Mouse (Mus musculus) thymus, adult 18-20 months (tissue): ENCODE results near the gene Nmt1.

Source experiments
- DNase-seq, 2 experiments: peaks; one replicate each; pipeline ENCODE4 v3.0.0; 2022; ENCODE audit warnings: mixed read lengths in 2 of 2

The Nmt1 gene

GRCm38 (mm10) chr11:103080323-103081091, 52.5 kb downstream of the Nmt1 start:
- DNase-seq: no peak

DNA sequence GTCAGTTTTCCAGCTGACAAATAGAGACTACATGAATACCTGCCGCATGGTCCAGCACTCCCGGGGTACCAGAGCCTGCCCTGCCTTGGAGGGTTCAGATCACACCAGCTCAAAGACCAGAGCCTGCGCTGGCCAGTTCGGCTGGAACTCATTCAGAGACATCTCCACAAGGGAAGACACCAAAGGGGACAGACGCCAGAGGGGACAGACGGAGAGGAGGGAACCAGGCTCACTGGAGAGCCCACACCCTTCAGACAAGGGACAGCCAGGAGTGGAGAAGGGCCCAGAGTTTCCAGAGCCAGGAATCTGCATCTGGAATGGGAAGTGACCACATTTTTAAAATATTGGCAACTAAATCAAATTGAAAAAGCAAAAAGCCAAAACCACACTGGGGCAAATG, 53.6 kb downstream of the Nmt1 start:
- no peak for DNase-seq

GRCm38 (mm10) chr11:103093306-103093705, 65.3 kb downstream of the Nmt1 start:
- DNase-seq: no peak

DNA sequence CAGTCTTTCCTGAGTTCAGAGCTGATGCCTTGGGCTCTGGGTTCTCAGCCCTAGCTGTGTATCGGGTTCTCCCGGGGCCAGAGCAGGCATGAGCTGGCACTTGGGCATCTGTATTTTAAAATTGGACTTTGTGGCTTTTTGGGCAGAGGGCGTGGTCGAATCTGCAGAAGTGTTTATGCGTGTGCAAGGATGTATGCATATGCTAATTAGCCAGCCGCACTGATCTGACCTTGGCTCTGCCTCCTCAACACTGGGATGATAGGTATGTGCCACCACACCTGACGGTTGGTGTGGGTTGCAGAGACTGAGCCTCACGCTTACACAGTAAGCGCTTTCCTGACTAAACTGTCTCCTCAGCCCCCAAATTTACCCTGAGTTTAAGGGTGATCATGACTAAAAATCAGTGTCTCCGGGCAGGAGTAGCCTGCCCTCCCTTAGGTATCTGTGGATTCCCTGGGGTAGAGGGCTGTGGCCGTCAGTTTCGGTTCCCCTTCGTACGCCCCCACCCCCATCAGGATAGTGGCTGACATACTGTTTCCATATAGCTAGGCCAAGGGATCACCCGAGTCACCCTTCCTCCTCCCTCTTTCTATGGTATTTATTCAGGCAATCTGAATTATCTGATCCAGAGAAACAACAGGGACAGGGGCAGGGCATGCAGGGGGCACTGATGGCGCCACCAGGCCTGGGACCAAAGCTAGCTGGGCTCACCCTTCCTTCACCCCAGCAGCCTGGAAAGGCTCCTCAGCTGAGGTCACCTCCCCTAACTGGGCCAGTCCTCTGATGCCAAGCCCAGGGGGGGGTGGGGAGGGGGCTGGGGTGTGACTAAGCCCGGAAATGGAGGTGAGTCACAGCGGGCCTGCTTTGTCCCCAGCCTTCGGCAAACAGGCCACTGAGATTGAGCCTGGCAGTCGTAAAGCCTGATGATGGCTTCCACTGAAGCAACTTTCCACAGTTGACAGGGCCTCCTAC, 66.2 kb downstream of the Nmt1 start:
- DNase-seq: no peak

DNA sequence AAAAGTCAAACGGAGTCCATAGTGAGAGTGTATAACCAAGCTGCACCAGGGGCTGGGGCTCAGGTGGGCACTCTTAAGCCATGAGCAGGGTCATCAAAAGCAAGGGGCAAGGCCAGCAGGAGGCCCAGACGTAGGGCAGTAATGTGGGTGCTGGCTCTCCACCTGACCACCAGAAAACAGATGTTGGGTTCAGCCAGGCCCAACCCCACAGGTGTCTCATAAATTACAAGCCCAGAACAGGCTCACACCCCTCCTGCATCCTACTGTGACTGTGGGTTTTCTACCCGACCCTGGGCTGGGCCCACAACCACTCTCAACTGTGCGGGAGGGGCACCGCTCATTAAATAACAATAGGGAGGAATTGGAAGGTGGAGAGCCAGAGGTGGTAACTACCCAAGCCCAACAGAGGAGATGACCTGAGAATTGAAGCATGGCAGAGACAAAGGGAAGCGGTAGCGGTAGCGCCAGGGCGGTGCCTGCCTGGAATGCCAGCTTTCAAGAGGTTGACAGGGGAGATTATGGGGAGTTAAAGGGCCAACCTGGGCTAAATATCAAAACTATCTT, 67.2 kb downstream of the Nmt1 start:
- no peak for DNase-seq

DNA sequence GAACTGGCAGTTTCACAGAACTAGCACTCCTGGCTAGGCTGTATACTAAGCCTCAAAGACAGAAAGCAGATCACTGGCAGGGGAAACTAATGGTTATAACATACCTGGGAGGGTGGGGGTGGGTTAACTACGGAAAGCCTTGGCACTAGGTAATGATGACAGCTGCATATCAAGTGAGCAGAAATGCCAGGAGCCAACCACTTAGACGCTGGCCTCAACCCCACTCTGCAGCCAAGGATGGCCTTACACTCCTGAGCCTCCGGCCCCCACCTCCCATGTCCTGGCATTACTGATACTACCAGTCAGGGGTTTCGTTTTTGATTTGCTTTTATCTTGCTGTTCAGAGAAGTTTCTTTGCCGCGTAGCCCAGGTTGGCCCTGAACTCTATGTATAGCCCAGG, 67.8 kb downstream of the Nmt1 start:
- DNase-seq: no peak

GRCm38 (mm10) chr11:103096979-103097894, 69.2 kb downstream of the Nmt1 start:
- DNase-seq: no peak

GRCm38 (mm10) chr11:103098531-103099190, 70.7 kb downstream of the Nmt1 start:
- no peak for DNase-seq

DNA sequence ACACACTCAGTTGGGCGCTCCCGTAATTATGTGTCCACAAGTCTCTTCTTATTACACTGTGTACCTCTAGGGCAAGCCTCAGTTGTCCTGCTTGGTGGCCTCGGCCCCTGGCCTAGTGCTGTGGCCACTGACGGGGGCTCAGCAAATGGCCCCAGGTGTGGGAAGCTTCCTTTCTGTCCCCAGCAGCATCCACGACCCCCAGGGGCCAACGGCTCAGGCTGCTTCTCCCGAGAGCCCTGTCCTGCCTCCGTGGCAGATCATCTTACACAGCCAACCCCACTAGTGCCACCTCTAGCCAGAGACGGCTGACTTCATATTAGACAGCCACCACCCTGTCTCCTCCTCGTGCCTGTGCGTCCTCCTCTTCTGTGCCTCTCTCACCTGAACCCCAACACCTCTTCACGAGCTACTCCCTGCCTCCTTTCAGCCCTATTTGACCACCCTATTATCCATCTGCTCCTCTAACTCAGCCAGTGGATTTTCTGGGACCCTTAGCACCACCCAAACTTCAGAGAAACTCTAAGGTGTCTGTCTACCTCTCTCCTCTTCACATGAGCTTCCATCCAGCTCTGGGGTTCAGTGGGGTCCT, 71.5 kb downstream of the Nmt1 start:
- DNase-seq: no peak

DNA sequence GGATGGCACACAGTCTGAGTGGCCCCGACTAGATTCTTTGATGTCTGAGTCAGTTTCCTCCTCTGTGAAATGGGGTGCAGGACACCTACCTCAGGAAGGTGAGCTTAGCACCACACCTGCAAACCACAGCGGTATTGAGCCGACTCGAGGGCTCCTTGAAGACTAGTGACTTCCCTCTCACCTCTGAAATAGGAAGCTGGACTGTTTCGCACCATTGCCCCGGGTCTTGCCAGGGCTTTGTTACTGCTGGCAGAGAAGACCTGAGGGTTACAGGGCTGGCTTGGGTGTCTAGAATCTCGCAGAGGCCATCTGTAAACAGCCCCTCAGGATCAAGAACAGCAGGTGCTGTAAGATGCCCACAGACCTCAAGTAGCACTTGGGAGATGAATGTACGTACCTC, 72.4 kb downstream of the Nmt1 start:
- DNase-seq: no peak

- DNase-seq: peak; percentile 49 to 54
Measured at GRCm38 (mm10) chr11:103101481-103101865, 73.5 kb downstream of the Nmt1 start, which contains the start of the genes Plcd3 and Acbd4. Gene Plcd3 (minus strand): TSS chr11:103101658. Gene Acbd4 (plus strand): TSS chr11:103101682.

DNA sequence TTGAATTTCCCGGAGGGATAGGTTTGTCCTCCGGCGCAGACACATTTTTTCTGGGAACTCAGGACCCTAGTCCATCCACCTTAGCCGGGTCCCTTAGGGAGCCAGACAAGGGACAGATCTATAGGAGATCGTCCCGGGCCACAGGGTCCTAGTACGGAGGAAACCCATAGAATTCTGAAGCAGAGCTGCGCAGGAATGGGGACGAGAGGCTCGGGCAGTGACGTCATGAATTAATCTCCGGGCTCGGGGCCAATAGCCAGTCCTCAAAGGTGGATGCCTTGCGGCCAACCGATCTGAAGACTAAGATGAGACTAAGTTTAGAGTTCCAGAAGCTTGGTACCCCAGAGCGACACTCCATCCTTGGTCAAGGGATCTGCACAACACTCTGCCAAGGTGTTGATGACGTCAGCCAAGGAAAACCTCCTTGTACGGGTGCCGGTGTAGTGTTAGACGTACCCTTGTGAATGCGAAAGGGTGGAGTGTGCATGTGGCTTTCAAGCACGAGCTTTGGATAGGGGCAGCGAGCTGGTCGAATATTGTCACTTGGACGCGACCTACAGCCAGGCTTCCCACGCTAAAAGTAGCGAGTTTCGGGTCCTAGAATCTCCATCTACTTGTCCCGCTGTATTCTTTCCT, 74.0 kb downstream of the Nmt1 start:
- DNase-seq: no peak

DNA sequence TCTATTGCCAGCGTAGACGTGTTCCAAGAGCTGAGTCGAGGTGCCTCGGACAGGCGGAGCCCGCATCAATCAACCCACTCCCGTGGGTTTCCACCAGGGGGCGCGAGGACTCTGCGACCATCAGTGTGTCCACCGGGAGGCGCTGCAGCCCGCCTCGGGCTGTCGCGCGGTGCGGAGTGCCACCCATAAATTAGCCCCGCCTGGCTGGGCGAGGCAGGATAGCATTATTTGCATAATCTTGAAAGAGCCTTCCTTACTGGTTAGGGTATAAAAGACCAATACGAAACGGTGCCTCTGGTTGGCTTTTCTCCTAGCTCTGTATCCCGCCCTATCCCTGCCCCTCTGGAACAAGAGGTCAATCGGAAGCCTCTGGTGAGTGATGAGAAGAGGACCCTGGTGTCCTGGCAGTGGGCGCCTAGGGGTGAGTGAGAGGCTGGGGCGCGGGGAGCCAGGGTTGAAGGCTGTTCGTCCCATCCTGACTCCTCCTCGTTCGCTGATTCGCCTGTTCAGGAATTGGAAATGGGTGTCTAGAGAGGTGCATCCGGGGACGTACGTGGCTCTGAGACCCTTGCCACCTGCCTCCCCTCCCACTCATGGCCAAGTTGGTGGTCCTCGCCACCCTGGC, 74.8 kb downstream of the Nmt1 start:
- DNase-seq: peak; percentile 87 to 90

- DNase-seq: no peak
Measured at GRCm38 (mm10) chr11:103103621-103104020, 75.6 kb downstream of the Nmt1 start.

GRCm38 (mm10) chr11:103104469-103104868, 76.5 kb downstream of the Nmt1 start:
- DNase-seq: no peak

GRCm38 (mm10) chr11:103105180-103105725, 77.3 kb downstream of the Nmt1 start:
- no peak for DNase-seq

- DNase-seq: no peak
Measured at GRCm38 (mm10) chr11:103105810-103106209, 77.8 kb downstream of the Nmt1 start.

GRCm38 (mm10) chr11:103106386-103106785, 78.4 kb downstream of the Nmt1 start:
- no peak for DNase-seq

DNA sequence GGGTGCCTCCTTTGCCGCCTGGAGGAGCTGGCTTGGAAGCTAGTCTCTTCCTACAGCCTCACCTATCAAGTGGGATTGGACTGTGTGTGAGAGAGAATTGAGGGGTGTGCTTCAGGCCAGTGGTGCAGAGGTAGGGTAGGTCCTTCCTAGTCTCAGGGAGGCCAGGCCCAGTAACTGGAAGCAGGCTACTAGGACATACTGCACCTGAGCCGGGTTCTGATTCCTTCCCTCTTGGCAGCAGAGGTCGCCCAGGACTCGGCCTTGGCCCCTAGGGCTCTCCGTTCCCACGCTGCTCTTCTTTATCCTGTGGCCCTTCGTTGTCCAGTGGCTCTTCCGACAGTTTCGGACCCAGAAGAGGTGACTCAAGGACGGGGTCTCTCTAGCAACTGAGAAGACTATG, 83.3 kb downstream of the Nmt1 start:
- DNase-seq: no peak
